Mouse (Mus musculus) central nervous system, embryonic 14 days (tissue): ENCODE results near the gene Gm13305. TPM values are rescaled to one million over a fixed set of nuclear protein-coding genes. Genes with fewer than 3 reads are reported as not detected.

ENCODE experiments used
- polyA plus RNA-seq: library from polyadenylated mRNA; depleted of rRNA; stranded (reverse); fragments of >200 nt; gene quantifications from 2 replicates; pipeline ENCODE4 v1.2.3, GENCODE M21; 2012; rRNA removed

Gm13305 gene
- polyA plus RNA-seq = 0.16 TPM in 1 of 2 replicates, not detected in the other

DNA sequence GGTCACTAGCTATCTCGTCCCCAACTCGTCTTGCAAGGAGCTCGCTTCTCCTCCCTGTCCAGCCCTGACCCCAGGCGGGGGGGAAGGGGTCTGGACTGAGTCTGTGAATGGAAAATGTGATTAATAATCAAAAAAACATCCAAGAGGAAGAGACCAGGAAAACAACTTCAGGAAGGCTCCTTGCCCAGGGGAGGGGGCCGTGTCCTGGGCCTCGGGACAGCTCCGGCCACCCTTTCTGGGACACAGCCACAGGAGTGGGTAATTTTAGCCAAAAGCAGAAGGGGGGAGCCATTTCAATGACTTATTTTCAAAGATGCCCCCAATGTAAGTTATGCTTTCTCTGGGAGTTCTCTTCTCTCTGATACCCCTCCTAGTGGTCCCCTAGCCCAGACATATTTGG lies at the start of gene Gm13305:
Gene Gm13305 (minus strand): TSS at position 101 of the 400 bp plus-strand sequence.

DNA sequence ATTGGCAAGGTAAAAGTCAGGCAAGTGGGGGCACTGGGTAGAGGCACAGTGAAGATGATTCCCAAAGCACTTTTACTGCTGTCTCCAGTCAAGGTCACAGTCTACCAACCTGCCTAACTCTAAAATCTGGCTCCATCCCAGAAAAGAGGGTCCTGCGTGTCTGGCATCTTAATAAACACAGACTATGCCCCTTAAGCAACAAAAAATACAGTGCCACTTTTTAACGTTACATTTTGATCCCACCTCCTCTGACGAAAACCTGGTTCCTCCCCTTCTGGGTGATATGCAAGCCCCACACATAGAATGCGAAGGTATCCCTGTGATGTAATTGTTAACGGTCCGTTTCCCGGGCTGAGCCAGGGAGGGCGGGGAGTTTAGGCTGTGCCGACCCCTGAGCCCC lies 15.3 kb downstream of the Gm13305 start, which contains the start of gene Gm13306:
Gene Gm13306 (plus strand): TSS at position 301 of the 400 bp plus-strand sequence.

DNA sequence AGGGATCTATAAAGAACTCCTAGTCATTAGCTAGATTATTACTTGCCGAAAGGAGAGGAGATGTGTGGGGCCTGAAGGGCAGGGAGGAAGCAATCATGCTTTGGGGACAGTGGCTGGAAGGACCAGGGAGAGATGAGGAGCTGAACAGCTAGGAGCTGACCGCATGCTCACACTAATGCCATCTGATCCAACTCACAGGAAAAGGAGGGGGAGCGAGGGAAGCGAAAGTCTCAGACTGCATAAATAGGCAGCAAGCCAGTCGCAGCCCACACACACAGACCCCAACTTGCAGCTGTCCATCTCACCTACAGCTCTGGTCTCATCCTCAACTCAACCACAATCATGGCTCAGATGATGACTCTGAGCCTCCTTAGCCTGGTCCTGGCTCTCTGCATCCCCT lies 53.9 kb downstream of the Gm13305 start, which contains the start of gene Gm13304:
Gene Gm13304 (plus strand): TSS at position 301 of the 400 bp plus-strand sequence.

Other genes starting within 250 kb of the Gm13305 start
- gene Gm20878, start 227.0 kb downstream of the Gm13305 start, polyA plus RNA-seq = 3.9 and 4.7 TPM in 2 replicates
- 2.1 and 2.4 TPM in 2 replicates for gene Fam205a4, start 202.5 kb downstream of the Gm13305 start, polyA plus RNA-seq
- 0.77 and 1.3 TPM in 2 replicates for gene Gm21093, start 133.9 kb downstream of the Gm13305 start, polyA plus RNA-seq
- gene Gm3893, start 77.4 kb downstream of the Gm13305 start, polyA plus RNA-seq = not detected in 2 replicates
- gene Gm13304, start 53.8 kb downstream of the Gm13305 start, polyA plus RNA-seq = not detected in 2 replicates
- 0.48 and 0.69 TPM in 2 replicates for gene Gm13306, start 15.2 kb downstream of the Gm13305 start, polyA plus RNA-seq
- gene Gm10600, start 72.0 kb upstream of the Gm13305 start, polyA plus RNA-seq = not detected in 2 replicates
- not detected in 2 replicates for gene Ccl21b, start 87.2 kb upstream of the Gm13305 start, polyA plus RNA-seq
- gene Gm21953, start 125.7 kb upstream of the Gm13305 start, polyA plus RNA-seq = not detected in 2 replicates
- gene Fam205a3, start 149.7 kb upstream of the Gm13305 start, polyA plus RNA-seq = not detected in 2 replicates